Mouse (Mus musculus) G1E-ER4 (cell line): ENCODE measurements at regions not wholly inside any gene's neighbourhood (a gene's known extent, or its start where the extent isn't known, plus 50 kb on each side); places are given as distances from the start of the nearest gene placed in this dataset.

ENCODE experiments used
- GATA1 ChIP-seq: IDR thresholded peaks from one replicate; pipeline ENCODE4 v1.8.0; 2012; ENCODE audit warnings: low read length, inconsistent platforms

GRCm38 (mm10) chr16:50063540-50063939 is 263.2 kb downstream of the Cd47 start:
- TF ChIP-seq GATA1 = no peak

- TF ChIP-seq GATA1 = no peak
Measured at GRCm38 (mm10) chr16:50065336-50066082, 265.2 kb downstream of the Cd47 start.

DNA sequence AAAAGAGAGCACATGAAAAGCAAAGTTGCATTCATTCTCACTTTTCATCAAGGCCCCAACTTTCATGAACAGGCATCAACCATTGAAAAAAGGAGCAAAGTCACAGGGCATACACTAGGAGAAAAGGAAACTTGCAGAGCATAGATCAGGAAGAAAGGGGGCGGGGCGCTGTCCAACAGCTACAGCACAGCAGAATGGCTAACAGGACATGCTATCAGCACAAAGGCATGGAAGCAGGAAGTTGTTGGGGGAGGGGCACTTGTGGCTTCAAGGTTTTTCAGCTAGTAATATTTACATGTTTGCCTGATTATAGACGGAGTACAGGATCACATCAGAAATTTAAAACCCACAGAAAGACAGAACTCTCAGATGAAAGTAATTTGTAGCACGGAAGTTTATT is 268.7 kb downstream of the Cd47 start:
- no peak for TF ChIP-seq GATA1

DNA sequence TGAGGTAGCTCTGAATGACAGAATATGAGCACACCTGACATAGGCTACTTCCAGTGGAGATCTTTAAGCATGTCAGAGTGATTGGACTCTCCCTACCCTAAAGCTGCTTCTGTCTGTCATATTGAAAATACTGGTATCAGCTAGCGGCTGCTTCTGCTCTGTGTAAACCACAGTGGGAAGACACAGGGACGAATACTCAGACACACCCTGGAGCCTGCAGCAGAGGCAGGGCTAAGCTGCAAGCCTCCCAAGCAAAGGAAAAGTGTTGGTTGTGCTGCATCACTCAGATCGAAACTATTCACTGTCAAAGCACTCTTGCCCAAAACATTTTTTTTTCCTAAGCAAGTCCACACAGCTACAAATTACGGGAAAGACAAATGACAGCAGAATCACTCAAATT is 270.4 kb downstream of the Cd47 start:
- no peak for TF ChIP-seq GATA1

GRCm38 (mm10) chr16:50072853-50073360 is 272.6 kb downstream of the Cd47 start:
- TF ChIP-seq GATA1 = no peak

- TF ChIP-seq GATA1 = no peak
Measured at GRCm38 (mm10) chr16:50073979-50074378, 273.6 kb downstream of the Cd47 start.

GRCm38 (mm10) chr16:50075641-50076040 is 275.3 kb downstream of the Cd47 start:
- TF ChIP-seq GATA1 = no peak

DNA sequence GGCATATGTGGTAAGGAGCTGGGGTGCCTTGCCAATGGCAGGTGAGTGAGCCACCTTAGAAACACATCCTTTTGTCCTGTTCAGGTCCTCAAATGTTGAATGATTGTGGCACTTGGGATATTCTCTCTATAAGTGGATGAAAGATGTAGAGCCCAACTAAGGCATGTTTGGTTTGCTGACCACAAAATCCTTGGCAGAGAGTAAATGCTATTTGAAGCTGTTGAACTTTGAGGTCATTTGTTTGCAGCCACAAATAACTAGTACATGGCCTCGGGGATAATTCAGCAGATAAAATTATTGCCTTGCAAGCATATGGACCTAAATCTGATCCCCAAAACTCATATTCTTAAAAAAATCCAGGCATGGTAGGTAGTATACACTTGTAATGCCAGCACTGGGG is 281.2 kb downstream of the Cd47 start:
- no peak for TF ChIP-seq GATA1

DNA sequence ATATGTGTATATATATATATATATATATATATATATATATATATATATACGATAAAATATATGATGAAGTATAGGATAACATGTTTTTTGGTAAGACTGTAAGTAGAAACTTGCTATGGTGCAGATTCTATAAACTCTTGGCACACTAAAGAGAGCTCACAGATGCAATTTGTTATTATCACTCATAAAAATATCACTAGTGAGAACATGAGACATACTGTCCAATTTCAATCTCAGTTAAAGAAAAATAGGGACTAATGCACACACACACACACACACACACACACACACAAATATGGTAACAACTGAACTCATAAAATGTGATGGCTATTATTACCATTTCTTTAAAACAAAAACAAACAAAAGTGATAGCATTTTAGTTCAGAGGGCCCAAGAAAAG is 292.0 kb downstream of the Cd47 start:
- no peak for TF ChIP-seq GATA1

DNA sequence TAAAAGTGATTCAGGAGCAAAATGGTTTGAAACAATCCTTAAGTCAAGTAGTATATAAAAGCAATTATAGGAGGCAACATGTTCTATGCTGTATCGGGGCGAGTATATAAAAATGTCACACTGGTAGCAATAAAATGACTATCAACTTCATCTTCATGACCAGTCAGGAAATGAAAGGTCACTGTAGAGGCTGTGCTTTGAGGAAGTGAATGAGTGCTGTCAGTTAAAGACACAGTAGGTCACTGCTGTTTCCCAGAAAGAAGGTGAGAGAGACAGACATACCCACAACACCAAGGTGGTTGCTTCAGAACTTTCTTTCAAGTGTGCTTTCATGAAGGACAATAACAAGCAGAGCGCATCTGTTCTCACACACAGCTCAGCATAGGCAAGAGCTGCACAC is 292.4 kb downstream of the Cd47 start:
- TF ChIP-seq GATA1 = no peak

DNA sequence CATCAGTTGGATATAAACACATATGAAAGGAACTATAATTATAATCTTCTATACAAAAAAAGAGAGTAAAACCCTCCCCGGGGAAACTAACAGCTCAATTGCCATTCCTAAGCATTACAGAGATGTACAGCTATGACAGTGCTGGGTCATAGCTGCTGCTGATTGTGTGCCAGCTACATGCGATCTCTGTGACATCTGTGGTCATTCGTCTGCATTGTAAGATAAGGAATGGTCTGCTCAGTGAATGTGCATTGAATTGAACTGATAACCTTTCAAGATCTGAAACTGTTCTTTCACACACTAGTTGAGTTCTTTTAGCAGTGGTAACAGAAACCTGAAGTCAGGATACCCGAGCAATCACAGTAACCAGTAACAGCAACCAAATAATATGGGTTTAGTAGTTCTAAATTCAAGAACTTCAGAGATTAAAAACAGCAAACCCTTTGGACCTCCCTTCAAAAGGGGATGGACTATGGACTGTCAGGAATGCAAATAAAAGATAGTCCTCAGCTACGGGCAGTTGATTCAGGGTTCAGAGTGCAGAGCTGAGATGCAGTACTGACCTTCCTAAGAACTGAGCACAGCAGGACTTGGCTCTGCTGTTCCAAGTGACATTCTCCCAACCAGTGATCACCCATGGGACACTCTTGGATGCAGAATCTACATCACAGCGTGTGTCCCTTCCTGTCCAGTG is 295.7 kb downstream of the Cd47 start:
- TF ChIP-seq GATA1 = peak; percentile 93

DNA sequence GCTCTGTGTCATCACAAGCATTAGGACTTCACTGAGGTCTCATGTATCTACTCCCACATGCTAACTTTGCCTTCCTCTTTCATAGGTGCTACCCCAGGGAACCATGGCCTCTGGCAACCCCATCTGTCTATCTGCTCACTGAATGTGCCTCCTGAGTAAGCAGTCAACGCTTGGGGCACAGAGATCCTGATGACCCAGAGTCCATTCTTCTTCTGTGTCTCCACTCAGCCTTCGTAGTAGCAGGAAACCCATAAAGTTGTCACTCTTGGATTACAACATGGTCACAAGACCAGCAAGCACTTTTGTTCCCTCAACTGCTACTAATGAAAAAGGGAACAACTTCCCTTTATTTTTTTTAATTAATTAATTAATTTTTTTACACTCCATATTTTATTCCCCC is 296.2 kb downstream of the Cd47 start:
- no peak for TF ChIP-seq GATA1

GRCm38 (mm10) chr16:50103340-50103739 is 303.0 kb downstream of the Cd47 start:
- TF ChIP-seq GATA1 = no peak

DNA sequence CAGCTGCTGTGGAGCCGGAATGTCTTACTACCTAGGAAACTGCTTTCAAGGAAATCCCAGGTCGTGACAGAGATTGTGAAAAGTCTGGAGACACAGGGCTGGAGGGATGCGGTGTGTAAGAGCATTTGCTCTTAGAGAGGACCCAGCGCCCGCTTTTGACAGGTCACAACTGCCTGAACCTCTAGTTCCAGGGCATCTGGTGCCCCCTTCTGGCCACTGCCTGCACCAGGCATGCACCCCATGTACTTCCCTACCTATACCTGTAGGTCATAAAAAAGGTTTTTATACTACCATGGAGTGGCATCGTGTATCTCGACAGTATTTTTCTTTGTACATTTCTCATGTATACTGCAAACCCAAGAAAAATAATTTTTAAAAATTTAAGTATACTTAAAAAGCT is 314.0 kb downstream of the Bbx start:
- no peak for TF ChIP-seq GATA1

DNA sequence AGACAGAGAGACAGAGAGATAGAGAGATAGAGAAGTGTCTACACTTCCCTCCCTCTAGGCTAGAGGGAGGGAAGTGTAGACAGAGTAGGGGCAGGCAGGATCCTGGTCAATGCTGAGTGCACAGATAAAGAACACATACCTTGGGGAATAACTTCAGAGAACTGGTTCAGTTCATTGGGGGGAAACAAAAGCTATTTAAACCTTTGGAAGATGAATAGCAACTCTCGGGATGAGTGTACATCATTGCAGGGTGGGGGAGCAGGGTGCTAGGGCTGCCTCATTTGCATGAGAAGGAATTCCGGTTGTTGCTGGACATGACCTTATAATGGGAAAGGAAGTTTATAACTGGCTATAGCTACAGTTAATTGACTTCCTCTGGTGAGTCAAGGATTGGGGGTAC is 309.7 kb downstream of the Bbx start:
- TF ChIP-seq GATA1 = no peak

DNA sequence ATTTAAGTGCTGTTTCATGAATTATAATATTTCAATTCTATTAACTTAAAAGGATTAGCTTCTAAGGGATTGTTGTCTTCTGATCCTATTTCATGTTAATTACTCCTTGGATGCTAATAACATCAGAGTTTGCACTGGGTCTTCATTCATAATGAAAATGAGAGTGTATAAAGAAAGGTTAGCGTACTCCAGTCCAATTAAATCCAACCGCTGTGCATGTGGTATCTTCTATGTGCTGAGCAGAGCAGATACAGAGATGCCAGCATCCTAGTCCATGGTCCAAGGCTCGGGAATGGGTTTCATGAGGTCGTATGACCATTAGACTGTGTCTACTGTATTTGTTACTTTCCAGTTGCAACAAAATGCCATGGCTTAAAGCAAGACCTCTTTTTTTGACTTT is 307.5 kb downstream of the Bbx start:
- no peak for TF ChIP-seq GATA1

- TF ChIP-seq GATA1 = no peak
Measured at GRCm38 (mm10) chr16:50125564-50125963, 306.6 kb downstream of the Bbx start.

- no peak for TF ChIP-seq GATA1
Measured at GRCm38 (mm10) chr16:50131406-50131805, 300.8 kb downstream of the Bbx start.
